Mouse (Mus musculus) embryonic facial prominence, embryonic 12.5 days (tissue): ENCODE results near the gene Fam72a. TPM values are rescaled to one million over a fixed set of nuclear protein-coding genes. Genes with fewer than 3 reads are reported as not detected.
A peak's percentile ranks its signal among the peaks of the same experiment; 100 is the strongest.

Source experiments
- ATAC-seq: fragments of 200-750 bp; cut with Nextera tagmentation; 2 replicates; pipeline ENCODE4 v1.8.0; 2017; ENCODE audit not compliant: insufficient number of reproducible peaks, insufficient read depth, low FRiP score, low TSS enrichment
- H3K27ac ChIP-seq: fragments of 300-500 bp; sonication (generic); 2 replicates; pipeline ENCODE4 v1.5.1; 2016; ENCODE audit warnings: mild to moderate bottlenecking
- H3K27me3 ChIP-seq: fragments of 300-500 bp; sonication (generic); 2 replicates; pipeline ENCODE4 v1.6.1; 2016; ENCODE audit warnings: mild to moderate bottlenecking, moderate library complexity
- H3K36me3 ChIP-seq: fragments of 300-500 bp; sonication (generic); 2 replicates; pipeline ENCODE4 v1.6.1; 2016; ENCODE audit warnings: mild to moderate bottlenecking
- H3K4me1 ChIP-seq: fragments of 300-500 bp; sonication (generic); 2 replicates; pipeline ENCODE4 v1.6.1; 2016
- H3K4me2 ChIP-seq: fragments of 300-500 bp; sonication (generic); replicated peaks from 2 replicates; pipeline ENCODE4 v1.6.1; 2016; ENCODE audit warnings: mild to moderate bottlenecking, moderate library complexity
- H3K4me3 ChIP-seq: fragments of 300-500 bp; sonication (generic); 2 replicates; pipeline ENCODE4 v1.5.1; 2016; ENCODE audit warnings: mild to moderate bottlenecking
- H3K9ac ChIP-seq: fragments of 300-500 bp; sonication (generic); 2 replicates; pipeline ENCODE4 v1.6.1; 2016; ENCODE audit warnings: mild to moderate bottlenecking, moderate library complexity
- H3K9me3 ChIP-seq: fragments of 300-500 bp; sonication (generic); 2 replicates; pipeline ENCODE4 v1.6.1; 2016; ENCODE audit warnings: mild to moderate bottlenecking, moderate library complexity
- WGBS: fragments of 180-500 bp; shearing (Covaris S2); methylation state at CpG from one replicate; pipeline ENCODE4 v1.1.7; 2016; 5-methylcytosine and 5-hydroxymethylcytosine counted together
- polyA plus RNA-seq: library from polyadenylated mRNA; unstranded; fragments of >200 nt; fragmentation: Nextera tagmentation; extraction: Ambion mirVana; gene quantifications from 2 replicates; pipeline ENCODE4 v1.2.1, GENCODE M21; 2016

The Fam72a gene
- 3.4 and 3.8 TPM in 2 replicates for polyA plus RNA-seq

DNA sequence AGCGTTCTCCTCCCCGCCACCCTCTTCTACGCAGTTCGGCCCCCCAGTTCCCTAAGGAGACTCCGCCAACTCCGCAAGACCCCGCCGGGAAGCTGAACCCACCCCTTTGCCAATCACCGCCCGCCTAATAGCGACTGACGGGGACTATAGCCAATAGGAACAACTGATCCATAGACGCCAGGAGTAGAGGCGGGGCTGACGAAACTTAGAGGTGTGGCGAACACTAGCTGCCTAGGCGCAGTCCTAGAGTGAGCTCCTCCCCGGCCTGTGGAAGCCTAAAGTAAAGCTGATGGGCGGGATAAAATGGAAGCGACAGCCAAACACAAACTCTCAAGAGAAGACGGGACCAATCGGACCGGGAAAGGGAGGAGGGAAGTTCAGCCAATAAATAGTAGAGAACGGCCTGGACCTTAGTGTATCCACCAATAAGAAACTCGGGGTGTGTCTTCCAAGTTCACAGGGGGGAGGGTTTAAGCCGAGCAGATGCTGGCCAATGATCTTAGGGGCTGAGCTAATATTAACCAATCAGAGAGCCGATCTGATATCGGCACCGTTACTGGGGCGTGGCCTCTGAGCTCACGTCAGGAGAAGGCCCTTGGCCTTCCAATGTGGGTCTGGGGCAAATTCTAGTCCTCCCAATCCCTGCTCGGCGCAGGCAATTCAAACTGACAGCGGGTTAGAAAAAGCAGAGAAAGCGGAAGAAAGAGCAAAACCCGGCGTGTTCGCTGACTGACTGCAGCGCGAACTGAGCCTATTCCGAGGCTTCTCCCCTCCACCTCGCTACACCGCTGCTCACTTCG is at the start of gene Fam72a, which contains the start of gene Srgap2:
TSS of gene Fam72a (plus strand) at position 623 of the 800 bp plus-strand sequence.
TSS of gene Srgap2 (minus strand) at position 72 of the 800 bp plus-strand sequence.
- no peaks in the 10 kb centered on the region for H3K27me3 ChIP-seq
- no peaks in the 10 kb centered on the region for H3K9me3 ChIP-seq
- peak within 1 kb of the TSS; percentile 97 for H3K27ac ChIP-seq
- peak within 1 kb of the TSS; percentile 92 for H3K9ac ChIP-seq
- peak; percentile 99 for ATAC-seq
- no peaks in the 10 kb centered on the region for H3K36me3 ChIP-seq
- WGBS, result under 1% methylated on average over 44 of the region's 44 CpGs
- H3K4me1 ChIP-seq, result peaks cover 51% of the 10 kb centered on the region
- H3K4me2 ChIP-seq, result peak within 1 kb of the TSS; percentile 95
- peak within 1 kb of the TSS; percentile 90 for H3K4me3 ChIP-seq

GRCm38 (mm10) chr1:131478770-131479305 is 48.9 kb upstream of the Fam72a start:
- ATAC-seq, result no peak
- H3K4me3 ChIP-seq, result no peak overlapping the region
- no peaks in the 10 kb centered on the region for H3K4me1 ChIP-seq
- H3K9me3 ChIP-seq, result 0 out of 2 replicates have a peak, but pooled peaks cover 4% of the 10 kb centered on the region
- no peak overlapping the region for H3K4me2 ChIP-seq
- no peak overlapping the region for H3K9ac ChIP-seq
- no peaks in the 10 kb centered on the region for H3K27me3 ChIP-seq
- 63% methylated on average over 2 of the region's 2 CpGs for WGBS
- no peaks in the 10 kb centered on the region for H3K36me3 ChIP-seq
- H3K27ac ChIP-seq, result no peak overlapping the region

- H3K9me3 ChIP-seq, result 0 out of 2 replicates have a peak, but pooled peaks cover 4% of the 10 kb centered on the region
- H3K36me3 ChIP-seq, result no peaks in the 10 kb centered on the region
- ATAC-seq, result no peak
- H3K27me3 ChIP-seq, result no peaks in the 10 kb centered on the region
- no peak overlapping the region for H3K4me3 ChIP-seq
- H3K4me1 ChIP-seq, result no peaks in the 10 kb centered on the region
- no peak overlapping the region for H3K27ac ChIP-seq
- H3K9ac ChIP-seq, result no peak overlapping the region
- H3K4me2 ChIP-seq, result no peak overlapping the region
These were observed 46.3 kb upstream of the Fam72a start for GRCm38 (mm10) chr1:131481391-131481790.

DNA sequence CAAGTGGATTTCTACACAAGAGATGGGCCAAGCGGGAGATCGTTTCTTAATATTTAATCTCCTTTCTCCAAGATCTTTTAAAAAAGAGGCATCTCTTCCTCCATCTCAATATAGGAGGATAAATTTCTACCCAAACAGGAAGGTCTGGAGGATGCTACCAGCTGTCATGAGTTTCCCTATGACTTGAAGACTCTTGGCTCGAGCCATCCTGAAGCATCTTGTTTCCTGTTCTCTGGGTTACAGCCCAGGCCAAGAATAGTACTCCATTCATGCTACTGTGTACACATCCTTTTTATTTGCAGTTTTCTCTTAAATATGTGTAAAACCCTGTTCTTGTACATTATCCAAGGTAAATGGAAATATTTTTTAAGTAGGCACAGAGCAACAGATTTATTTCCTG is 45.5 kb upstream of the Fam72a start:
- no peak overlapping the region for H3K4me3 ChIP-seq

GRCm38 (mm10) chr1:131486094-131486850 is 41.4 kb upstream of the Fam72a start:
- Histone ChIP-seq H3K4me2 (no peak overlapping the region), H3K4me3 (no peak overlapping the region), H3K4me1 (peaks cover 4% of the 10 kb centered on the region; the same call in 1 of the 2 replicates), H3K36me3 (no peaks in the 10 kb centered on the region), H3K9ac (no peak overlapping the region), H3K9me3 (no peaks in the 10 kb centered on the region), H3K27me3 (no peaks in the 10 kb centered on the region), H3K27ac (no peak overlapping the region)
- no peak for ATAC-seq
- WGBS, result 51% methylated on average over 5 of the region's 5 CpGs

More for the DNA sequence above, 45.5 kb upstream of the Fam72a start:
- ATAC-seq, result no peak
- Histone ChIP-seq H3K27me3 (no peaks in the 10 kb centered on the region), H3K36me3 (no peaks in the 10 kb centered on the region), H3K9ac (no peak overlapping the region), H3K9me3 (0 out of 2 replicates have a peak, but pooled peaks cover 4% of the 10 kb centered on the region), H3K27ac (no peak overlapping the region), H3K4me1 (peaks cover 2% of the 10 kb centered on the region; the same call in 1 of the 2 replicates), H3K4me2 (no peak overlapping the region)
- 85% methylated on average over 3 of the region's 3 CpGs for WGBS

DNA sequence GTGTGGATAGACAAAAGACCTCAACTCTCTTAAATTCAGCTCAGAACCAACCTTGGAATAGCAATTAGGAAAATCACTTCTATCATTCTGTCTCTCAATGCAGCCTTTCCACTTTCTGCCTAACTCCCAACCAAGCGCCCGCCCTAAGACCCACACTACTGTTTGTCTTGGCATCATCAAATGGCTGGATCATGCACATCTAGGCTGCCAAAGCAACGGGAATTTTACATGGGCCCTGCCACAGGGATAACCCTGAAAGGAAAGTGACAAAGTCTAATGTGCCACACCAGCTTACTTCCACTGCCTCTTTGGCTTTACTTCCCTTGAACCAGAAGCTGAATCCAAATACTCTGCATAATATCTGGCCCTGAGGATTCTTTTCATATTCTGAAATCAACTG is 38.4 kb upstream of the Fam72a start:
- 88% methylated on average over 3 of the region's 3 CpGs for WGBS
- no peak overlapping the region for H3K4me2 ChIP-seq
- no peak for ATAC-seq

GRCm38 (mm10) chr1:131491579-131491978 is 36.1 kb upstream of the Fam72a start:
- 46% methylated on average over 4 of the region's 4 CpGs for WGBS
- Histone ChIP-seq H3K4me2 (no peak overlapping the region), H3K27me3 (no peaks in the 10 kb centered on the region), H3K27ac (no peak overlapping the region), H3K36me3 (no peaks in the 10 kb centered on the region), H3K4me1 (peaks cover 13% of the 10 kb centered on the region; the same call in 1 of the 2 replicates), H3K4me3 (no peak overlapping the region), H3K9me3 (no peaks in the 10 kb centered on the region), H3K9ac (no peak overlapping the region)
- ATAC-seq, result no peak

More for the DNA sequence above, 38.4 kb upstream of the Fam72a start:
- no peaks in the 10 kb centered on the region for H3K27me3 ChIP-seq
- H3K36me3 ChIP-seq, result no peaks in the 10 kb centered on the region
- H3K9ac ChIP-seq, result no peak overlapping the region
- no peak overlapping the region for H3K4me3 ChIP-seq
- no peak overlapping the region for H3K27ac ChIP-seq
- no peaks in the 10 kb centered on the region for H3K9me3 ChIP-seq
- H3K4me1 ChIP-seq, result peaks cover 10% of the 10 kb centered on the region; the same call in 1 of the 2 replicates

GRCm38 (mm10) chr1:131492360-131492759 is 35.3 kb upstream of the Fam72a start:
- 77% methylated on average over 2 of the region's 2 CpGs for WGBS
- Histone ChIP-seq H3K9ac (no peak overlapping the region), H3K27me3 (no peaks in the 10 kb centered on the region), H3K9me3 (no peaks in the 10 kb centered on the region), H3K36me3 (no peaks in the 10 kb centered on the region), H3K4me1 (peaks cover 10% of the 10 kb centered on the region; the same call in 1 of the 2 replicates), H3K27ac (no peak overlapping the region), H3K4me2 (no peak overlapping the region), H3K4me3 (no peak overlapping the region)
- no peak for ATAC-seq

GRCm38 (mm10) chr1:131493966-131494898 is 33.5 kb upstream of the Fam72a start:
- no peak overlapping the region for H3K4me2 ChIP-seq
- no peaks in the 10 kb centered on the region for H3K27me3 ChIP-seq
- no peak overlapping the region for H3K9ac ChIP-seq
- no peaks in the 10 kb centered on the region for H3K36me3 ChIP-seq
- H3K4me3 ChIP-seq, result no peak overlapping the region
- 81% methylated on average over 4 of the region's 4 CpGs for WGBS
- no peaks in the 10 kb centered on the region for H3K9me3 ChIP-seq
- no peak overlapping the region for H3K27ac ChIP-seq
- no peak for ATAC-seq
- peaks cover 9% of the 10 kb centered on the region; the same call in 1 of the 2 replicates for H3K4me1 ChIP-seq

DNA sequence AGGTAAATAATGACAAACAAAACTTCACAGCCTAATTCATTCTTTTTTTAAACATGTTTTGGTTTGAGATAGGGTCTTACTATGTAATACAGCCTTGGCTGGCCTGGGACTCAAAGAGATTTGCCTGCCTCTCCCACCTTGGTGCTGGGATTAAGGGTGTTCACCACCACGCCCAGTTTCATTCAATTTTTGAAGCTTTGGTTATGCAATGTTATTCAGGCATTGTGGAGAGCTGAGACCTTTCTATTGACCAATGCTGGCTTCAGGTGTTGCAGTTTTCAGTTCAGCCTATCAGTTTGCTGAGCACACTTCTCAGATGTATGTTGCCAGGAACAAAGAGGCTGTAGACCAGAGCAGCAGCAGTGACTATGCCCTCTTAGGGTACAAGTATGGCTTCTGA is 29.5 kb upstream of the Fam72a start:
- ATAC-seq, result no peak
- H3K4me2 ChIP-seq, result no peak overlapping the region
- H3K4me1 ChIP-seq, result 0 out of 2 replicates have a peak, but pooled peaks cover 4% of the 10 kb centered on the region
- no peak overlapping the region for H3K9ac ChIP-seq
- no peak overlapping the region for H3K4me3 ChIP-seq
- 86% methylated on average over 1 of the region's 1 CpGs for WGBS
- H3K36me3 ChIP-seq, result no peaks in the 10 kb centered on the region
- H3K27ac ChIP-seq, result no peak overlapping the region
- H3K9me3 ChIP-seq, result no peaks in the 10 kb centered on the region
- H3K27me3 ChIP-seq, result no peaks in the 10 kb centered on the region

GRCm38 (mm10) chr1:131501681-131502080 is 26.0 kb upstream of the Fam72a start:
- no peaks in the 10 kb centered on the region for H3K9me3 ChIP-seq
- no peaks in the 10 kb centered on the region for H3K36me3 ChIP-seq
- H3K27ac ChIP-seq, result no peak overlapping the region
- no peaks in the 10 kb centered on the region for H3K4me1 ChIP-seq
- H3K4me2 ChIP-seq, result no peak overlapping the region
- H3K9ac ChIP-seq, result no peak overlapping the region
- no peaks in the 10 kb centered on the region for H3K27me3 ChIP-seq
- ATAC-seq, result no peak
- no peak overlapping the region for H3K4me3 ChIP-seq
- WGBS, result 74% methylated on average over 1 of the region's 1 CpGs
